Mouse (Mus musculus) megakaryocyte, embryonic 14.5 days (primary cell): Measurements from ENCODE around the gene Arl4d. TPM values are rescaled to one million over a fixed set of nuclear protein-coding genes. Genes with fewer than 3 reads are reported as not detected.
"Not testable (repeated sequence)": the region's sequence is repeated elsewhere in the genome, so short reads cannot be mapped to it uniquely, and the experiment has no call there.

Source experiments
- H3K27me3 ChIP-seq: replicated peaks from 2 replicates; pipeline ENCODE3; 2012; ENCODE audit warnings: inconsistent platforms
- H3K36me3 ChIP-seq: replicated peaks from 2 replicates; pipeline ENCODE3; 2012; ENCODE audit warnings: low read length, inconsistent platforms, mixed read lengths
- H3K4me1 ChIP-seq: 2 replicates; pipeline ENCODE4 v1.6.1; 2012; ENCODE audit warnings: inconsistent platforms
- H3K4me3 ChIP-seq: replicated peaks from 2 replicates; pipeline ENCODE3; 2012; ENCODE audit warnings: moderate library complexity, mild to moderate bottlenecking, inconsistent platforms
- H3K9me3 ChIP-seq: 2 replicates; pipeline ENCODE4 v1.6.1; 2012; ENCODE audit warnings: inconsistent platforms
- FLI1 ChIP-seq: IDR thresholded peaks from 2 replicates; pipeline ENCODE4 v1.6.1; 2012; ENCODE audit warnings: low read length, inconsistent platforms, mixed read lengths
- GATA1 ChIP-seq: IDR thresholded peaks from 3 replicates; pipeline ENCODE4 v1.6.1; 2012; ENCODE audit warnings: mixed read lengths, low read length, inconsistent platforms, borderline replicate concordance
- polyA plus RNA-seq: library from polyadenylated mRNA; stranded (reverse); fragments of >175 nt; gene quantifications from 2 replicates; pipeline ENCODE4 v1.2.3, GENCODE M21; 2012; ENCODE audit warnings: low replicate concordance; ENCODE audit not compliant: insufficient read depth

Arl4d gene
- 1.2 TPM in 1 of 2 replicates, not detected in the other for polyA plus RNA-seq

DNA sequence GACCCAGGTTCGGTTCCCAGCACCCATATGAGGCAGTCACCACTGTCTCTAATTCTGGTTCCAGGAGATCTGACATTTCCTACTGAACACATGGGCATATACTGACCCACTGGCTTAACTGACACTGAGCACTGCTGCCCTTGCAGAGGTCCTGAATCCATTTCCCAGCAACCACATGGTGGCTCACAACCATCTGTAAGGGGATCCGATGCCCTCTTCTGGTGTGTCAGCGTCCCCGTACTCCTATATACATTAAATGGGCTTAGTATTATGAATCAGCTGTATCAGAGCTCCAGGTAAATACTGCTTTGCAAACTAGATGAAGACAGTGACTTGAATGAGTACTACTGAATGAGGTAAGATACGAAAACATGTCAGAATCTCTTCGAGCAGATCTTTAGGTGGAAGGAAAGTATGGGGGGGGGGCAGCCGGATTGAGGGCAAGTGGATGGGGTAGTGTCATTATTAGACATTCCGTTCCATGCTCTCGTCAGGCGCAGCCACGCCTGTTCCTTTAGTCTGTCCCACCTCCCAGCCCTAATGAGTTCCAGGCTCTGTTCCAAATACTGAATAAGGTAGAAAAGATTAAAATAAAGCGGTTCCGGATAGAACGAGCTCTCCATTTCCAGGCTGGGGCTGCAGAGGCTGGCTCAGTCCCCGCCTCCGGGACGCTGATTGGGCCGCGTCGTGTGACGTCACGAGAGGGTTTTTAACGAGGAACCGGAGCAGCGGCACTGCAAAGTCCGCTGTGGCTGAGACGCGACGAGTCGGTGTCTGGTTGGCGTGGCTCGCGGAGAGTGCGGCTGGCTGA lies at the start of gene Arl4d:
Gene Arl4d (plus strand): TSS at position 717 of the 811 bp plus-strand sequence.
- Histone ChIP-seq H3K36me3 (peaks cover 6% of the 10 kb centered on the region), H3K27me3 (peaks cover 8% of the 10 kb centered on the region), H3K4me3 (peak within 1 kb of the TSS; percentile 94), H3K4me1 (peaks cover 58% of the 10 kb centered on the region), H3K9me3 (no peaks in the 10 kb centered on the region)
- TF ChIP-seq FLI1 (no peak), GATA1 (no peak)

DNA sequence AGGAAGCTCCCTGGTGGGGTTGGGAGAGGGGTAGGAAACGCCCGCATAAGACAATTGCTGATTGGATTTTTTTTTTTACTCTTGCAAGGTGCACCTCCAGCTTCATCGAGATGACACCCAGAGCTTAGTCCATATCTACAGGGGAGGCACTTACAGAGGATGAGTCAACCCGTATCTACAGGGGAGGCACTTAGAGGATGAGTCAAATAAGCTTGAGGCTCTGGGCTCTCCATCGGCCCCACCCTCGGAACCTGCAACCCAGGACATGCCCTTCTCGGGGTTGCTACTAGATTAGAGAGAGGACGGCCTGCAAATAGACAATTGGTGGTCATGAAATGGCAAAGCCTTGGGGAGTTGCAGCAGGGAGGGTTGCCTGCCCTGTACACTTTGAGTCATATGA lies 49.2 kb upstream of the Arl4d start:
- no peak overlapping the region for H3K4me3 ChIP-seq
- peaks cover 23% of the 10 kb centered on the region for H3K27me3 ChIP-seq
- H3K9me3 ChIP-seq = no peaks in the 10 kb centered on the region
- H3K36me3 ChIP-seq = no peaks in the 10 kb centered on the region
- peaks cover 27% of the 10 kb centered on the region for H3K4me1 ChIP-seq
- TF ChIP-seq GATA1 = no peak
- TF ChIP-seq FLI1 = no peak

DNA sequence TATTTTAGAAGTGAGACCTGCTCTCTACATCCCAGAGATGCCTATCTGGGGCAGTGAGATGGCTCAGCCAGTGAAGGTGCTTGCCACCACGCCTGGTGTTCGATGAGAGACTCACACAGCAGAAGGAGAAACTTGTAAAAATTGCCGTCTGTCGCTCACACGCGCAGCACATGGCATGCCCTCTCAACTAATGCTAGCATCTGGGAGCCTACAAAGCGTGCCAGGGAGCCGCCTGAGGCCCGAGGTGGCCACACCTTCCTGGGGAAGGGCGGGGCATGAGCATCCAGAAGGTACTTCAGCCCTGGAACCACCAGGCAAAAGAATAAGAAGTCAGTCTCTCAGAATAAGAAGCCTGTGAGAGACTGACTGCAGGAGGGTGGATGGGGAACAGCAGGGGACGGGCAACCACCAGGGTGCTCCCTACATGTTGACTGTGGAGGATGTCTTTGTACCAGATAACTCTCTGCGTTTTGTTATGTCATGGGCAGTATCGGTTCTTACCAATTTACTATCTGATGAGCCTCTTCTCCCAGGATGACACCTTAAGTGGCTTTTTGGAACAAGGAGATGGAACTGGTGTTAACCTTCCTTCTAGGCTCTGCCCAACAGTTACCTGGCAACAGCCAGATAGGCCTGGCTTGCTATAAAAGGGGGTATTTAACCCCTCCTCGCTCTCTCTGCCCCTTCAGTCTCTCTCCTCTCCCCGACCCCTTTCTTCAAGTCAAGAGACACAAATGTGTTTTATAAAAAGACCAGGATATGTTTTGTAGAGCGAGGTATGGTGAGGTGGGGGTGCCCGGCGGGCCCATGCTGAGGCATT lies 48.2 kb upstream of the Arl4d start:
- Histone ChIP-seq H3K4me1 (peaks cover 27% of the 10 kb centered on the region), H3K27me3 (peaks cover 23% of the 10 kb centered on the region), H3K36me3 (no peaks in the 10 kb centered on the region), H3K9me3 (peaks cover 8% of the 10 kb centered on the region), H3K4me3 (no peak overlapping the region)
- TF ChIP-seq FLI1 (no peak), GATA1 (no peak)

DNA sequence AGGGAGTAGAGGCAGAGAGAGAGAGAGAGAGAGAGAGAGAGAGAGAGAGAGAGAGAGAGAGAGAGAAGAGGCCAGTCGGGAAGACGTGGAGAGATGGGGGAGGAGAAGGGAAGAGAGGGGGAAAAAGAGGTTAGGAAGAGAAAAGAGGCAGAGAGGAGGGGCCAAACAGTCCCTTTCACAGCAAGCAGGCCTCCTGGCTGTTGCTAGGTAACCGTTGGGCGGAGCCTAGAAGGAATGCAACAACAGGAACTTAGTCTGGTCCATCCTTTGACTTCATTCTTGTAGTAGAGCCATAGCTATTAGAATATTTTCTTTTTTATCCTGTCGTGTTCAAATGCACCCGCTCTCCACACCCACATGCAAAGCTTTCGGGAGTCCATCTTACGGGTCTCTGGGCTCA lies 47.5 kb upstream of the Arl4d start:
- Histone ChIP-seq H3K9me3 (peaks cover 15% of the 10 kb centered on the region), H3K36me3 (no peaks in the 10 kb centered on the region), H3K4me1 (peaks cover 27% of the 10 kb centered on the region), H3K27me3 (peaks cover 23% of the 10 kb centered on the region), H3K4me3 (no peak overlapping the region)
- TF ChIP-seq GATA1 = no peak
- TF ChIP-seq FLI1 = no peak

DNA sequence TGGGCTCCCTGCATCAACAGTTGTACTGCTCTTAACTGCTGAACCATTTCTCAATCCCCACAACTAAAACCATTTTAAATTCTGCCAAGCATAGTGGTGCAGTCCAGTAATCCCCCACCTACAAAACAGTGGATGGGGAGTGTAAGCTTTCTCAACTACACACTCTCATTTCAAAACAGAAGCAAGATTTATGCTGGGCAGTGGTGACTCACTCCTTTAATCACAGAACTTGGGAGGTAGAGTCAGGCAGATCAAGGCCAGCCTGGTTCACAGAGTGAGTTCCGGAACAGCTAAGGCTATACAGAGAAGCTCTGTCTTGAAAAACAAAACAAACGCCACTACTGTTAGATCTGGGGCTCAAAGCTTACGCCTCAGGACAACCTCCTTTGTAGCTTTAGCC lies 46.7 kb upstream of the Arl4d start:
- Histone ChIP-seq H3K27me3 (peaks cover 18% of the 10 kb centered on the region), H3K4me3 (no peak overlapping the region), H3K9me3 (peaks cover 20% of the 10 kb centered on the region), H3K36me3 (no peaks in the 10 kb centered on the region), H3K4me1 (peaks cover 27% of the 10 kb centered on the region)
- TF ChIP-seq GATA1 = no peak
- no peak for TF ChIP-seq FLI1

DNA sequence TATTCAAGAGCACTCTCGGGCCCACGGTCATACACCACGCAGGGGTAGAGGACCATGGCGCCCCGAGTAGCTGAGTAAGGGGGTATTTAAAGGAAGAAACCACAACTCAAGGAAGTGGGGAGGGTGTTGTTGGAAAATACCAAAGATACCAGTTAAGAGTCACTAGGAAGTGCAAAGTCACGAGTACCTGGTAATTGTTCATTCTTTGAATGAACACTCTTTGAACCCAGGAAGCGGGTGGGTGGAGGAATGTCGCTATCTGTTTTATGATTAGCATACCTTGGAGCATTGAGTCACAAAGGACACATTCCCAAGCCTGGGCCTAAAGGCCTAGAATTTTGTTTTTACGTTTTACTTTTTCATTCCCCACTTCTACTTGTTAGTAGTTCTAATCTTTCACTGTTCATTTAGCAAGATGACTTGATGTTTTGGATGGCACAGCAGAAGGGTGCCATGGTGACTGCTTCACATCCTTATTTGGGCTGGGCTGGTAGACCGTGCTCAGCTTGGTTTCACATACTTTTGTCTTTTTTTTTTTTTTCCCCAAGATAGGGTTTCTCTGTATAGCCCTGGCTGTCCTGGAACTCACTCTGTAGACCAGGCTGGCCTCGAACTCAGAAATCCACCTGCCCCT lies 45.2 kb upstream of the Arl4d start:
- peaks cover 14% of the 10 kb centered on the region for H3K27me3 ChIP-seq
- H3K4me1 ChIP-seq = peaks cover 23% of the 10 kb centered on the region
- not testable (repeated sequence) for H3K4me3 ChIP-seq, H3K36me3 ChIP-seq
- H3K9me3 ChIP-seq = peaks cover 24% of the 10 kb centered on the region

DNA sequence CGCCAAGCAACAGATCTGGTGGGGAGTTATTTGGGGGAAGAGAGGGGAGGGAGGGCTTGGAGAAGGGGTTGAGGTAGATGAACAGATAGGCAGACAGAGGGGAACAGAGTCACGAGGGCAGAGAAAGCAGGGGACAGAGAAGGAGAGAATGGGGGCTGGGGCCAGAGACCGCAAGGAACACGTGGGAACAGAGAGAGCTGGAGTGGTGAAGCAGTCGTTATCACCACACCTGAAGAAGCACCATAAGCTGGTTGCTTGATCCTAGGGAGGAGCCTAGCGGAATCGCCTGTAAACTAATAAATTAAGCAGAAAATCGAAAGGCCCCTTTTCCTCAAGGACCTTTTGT lies 38.7 kb upstream of the Arl4d start:
- peaks cover 29% of the 10 kb centered on the region for H3K4me1 ChIP-seq
- TF ChIP-seq FLI1 (no peak), GATA1 (no peak)
- peak overlapping the region; percentile 92 for H3K4me3 ChIP-seq
- H3K36me3 ChIP-seq = peaks cover 12% of the 10 kb centered on the region
- H3K9me3 ChIP-seq = peaks cover 21% of the 10 kb centered on the region
- H3K27me3 ChIP-seq = peaks cover 2% of the 10 kb centered on the region

DNA sequence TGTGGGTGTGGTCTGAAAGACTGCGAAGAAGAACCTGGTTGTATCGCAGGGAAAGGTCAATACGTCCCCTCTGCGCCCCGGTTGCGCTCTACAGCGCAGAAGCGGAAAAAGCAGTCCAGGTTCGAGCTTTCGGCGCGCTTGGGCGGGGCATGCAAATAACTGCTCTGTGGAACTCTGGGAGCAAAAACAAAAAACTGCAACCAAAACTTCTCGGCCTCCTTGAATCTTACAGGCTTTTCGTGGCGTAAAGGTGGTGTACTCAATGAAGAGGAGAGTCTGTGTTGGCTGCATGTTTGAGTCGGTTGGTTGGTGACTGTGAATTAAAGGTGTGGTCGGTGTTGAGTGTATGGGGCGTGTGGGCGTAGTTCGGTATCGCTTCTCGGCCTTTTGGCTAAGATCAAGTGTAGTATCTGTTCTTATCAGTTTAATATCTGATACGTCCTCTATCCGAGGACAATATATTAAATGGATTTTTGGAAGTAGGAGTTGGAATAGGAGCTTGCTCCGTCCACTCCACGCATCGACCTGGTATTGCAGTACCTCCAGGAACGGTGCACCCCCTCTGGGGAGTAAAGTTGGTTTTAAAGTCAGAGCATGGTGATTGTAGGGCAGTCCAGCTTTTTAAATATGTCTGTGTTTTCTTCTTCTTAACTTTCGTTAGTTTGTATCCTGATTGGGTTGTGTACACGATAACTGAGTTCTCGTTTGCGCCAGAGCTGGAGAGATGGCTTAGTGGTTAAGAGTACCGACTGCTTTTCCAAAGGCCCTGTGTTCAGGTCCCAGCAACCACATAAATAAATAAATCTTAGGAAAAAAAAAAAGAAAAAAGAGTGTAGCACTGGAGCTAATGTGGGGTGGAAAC lies 38.1 kb upstream of the Arl4d start, which contains the start of gene Rdm1:
Gene Rdm1 (plus strand): TSS at position 201 of the 862 bp plus-strand sequence.
- peaks cover 2% of the 10 kb centered on the region for H3K27me3 ChIP-seq
- peaks cover 12% of the 10 kb centered on the region for H3K36me3 ChIP-seq
- TF ChIP-seq GATA1 (no peak), FLI1 (no peak)
- H3K9me3 ChIP-seq = peaks cover 15% of the 10 kb centered on the region
- H3K4me3 ChIP-seq = peak within 1 kb of the TSS; percentile 94
- H3K4me1 ChIP-seq = peaks cover 29% of the 10 kb centered on the region
